Mouse (Mus musculus) kidney, adult 18-20 months (tissue): ENCODE results near the gene Lasp1.

Experiments
- DNase-seq: peaks from one replicate; pipeline ENCODE4 v3.0.0; 2021

Lasp1 gene

DNA sequence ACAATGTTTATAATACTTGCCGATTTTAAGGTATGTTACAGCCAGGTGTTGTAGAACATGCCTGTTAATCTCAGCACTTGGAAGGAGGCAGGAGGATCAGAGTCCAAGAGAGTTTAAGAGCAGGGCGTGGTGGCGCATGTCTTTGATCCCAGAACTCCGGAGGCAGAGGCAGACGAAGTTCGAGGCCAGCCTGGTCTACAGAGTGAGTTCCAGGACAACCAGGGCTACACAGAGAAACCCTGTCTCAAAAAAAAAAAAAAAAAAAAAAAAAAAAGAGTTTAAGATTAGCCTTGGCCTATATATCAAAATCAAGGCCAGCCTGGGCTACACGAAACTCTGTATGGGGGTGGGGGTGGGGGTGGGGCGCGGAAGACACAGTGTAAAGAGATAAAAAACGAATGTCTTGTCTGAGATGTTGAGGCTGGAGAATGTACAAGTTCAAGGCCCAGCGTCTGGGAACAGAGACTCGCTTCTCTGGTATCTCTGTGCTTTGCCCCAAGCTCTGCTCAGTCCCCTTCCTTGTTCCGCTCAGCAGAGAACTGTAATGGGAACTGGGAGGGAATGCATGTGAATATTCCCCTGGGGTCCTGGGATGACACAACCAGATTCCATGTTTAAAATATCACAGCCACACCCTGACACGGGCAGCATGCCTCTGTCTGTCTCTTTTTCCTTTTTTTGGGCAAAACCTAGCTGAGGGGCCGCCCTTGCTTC, 1.3 kb upstream of the Lasp1 start:
- no peak for DNase-seq

DNA sequence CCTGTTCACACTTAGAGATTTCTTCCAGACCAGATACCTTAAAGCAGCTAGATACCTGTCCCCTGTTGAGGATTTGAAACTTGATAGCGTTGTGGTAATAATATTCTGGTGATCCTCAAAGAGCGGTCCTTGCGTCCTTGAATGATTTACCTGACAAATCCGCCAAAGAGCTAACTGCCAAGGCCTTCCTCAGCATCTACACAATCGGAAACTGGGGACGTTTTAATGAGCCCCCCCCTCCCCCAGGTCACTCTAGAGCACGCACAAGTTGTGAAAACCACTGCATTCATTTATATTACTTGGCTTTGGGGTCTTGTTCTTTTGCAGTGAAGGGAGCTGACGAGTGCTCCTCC, 741 bp upstream of the Lasp1 start:
- DNase-seq, result no peak

DNA sequence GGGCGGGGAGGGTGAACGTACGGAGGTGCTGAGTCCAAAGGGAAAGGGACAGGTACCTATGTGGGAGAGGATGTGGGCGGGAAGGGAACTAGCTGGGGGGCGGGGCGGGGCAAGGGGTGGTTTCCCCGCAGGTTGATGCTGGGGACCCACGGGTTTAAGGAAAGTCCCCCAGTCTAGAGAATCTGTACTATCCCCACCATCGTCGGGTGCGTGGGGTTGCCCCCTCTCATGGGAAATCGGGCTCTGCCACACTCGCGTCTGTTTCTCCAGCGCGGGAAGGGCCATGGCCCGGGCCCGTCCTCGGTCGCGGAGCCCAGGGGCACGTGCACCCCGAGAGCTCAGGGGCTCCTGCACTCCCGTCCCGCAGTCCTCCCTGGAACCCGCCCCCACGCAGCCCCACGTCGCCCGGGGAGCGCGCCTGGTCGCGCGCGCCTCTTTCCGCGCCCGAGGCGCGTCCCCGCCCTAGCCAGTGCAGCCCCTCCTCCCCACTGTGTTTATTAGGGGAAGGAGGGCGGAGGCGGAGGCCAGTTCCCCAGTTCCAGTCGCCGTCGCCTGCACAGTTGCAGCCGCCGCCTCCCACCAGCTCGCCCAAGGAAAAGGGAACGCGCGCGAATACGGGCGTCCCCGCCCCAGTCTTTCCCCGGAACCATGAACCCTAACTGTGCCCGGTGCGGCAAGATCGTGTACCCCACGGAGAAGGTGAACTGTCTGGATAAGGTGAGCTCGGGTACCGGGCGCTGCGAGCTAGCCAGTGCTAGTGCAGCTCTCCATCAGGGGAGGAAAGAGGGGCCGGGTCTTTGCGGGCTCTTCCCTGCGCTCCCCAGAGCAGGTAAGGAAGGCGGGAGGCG, 570 bp downstream of the Lasp1 start:
- peak; percentile 89 for DNase-seq

DNA sequence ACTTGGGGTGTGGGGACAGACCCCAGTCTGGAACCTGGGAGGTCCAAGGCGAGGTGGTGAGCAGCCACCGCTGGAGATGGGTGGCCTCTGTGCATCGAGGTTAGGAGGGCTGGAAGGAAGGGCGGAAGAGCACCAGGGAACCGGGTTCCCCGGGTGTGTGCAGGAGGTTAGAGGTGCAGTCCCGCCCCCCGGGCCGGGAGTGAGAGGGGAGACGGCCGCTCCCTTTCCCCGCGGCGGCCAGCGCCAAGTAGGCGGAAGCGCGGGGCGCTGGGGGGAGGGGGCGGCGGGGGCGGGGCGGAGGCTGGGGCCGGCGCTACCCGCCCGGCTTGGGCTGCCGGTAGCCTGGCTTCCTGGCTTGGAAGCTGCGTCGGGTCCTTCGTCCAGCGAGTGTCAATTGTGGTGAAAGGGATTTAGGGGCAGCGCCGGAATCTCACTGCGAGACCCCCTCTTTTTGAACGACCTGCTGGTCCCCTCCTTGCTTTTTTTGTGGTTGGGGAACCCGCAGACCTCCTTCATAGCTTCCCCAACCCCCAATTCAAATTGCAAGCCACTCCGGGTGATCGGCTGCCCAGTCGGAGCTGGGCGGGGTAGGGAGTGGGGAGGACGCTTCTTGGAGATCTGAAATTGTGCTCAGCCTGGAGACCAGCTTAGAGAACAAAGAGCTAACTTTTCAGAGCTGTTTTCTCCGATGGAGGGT, 1.3 kb downstream of the Lasp1 start:
- DNase-seq, result peak; percentile 84

DNA sequence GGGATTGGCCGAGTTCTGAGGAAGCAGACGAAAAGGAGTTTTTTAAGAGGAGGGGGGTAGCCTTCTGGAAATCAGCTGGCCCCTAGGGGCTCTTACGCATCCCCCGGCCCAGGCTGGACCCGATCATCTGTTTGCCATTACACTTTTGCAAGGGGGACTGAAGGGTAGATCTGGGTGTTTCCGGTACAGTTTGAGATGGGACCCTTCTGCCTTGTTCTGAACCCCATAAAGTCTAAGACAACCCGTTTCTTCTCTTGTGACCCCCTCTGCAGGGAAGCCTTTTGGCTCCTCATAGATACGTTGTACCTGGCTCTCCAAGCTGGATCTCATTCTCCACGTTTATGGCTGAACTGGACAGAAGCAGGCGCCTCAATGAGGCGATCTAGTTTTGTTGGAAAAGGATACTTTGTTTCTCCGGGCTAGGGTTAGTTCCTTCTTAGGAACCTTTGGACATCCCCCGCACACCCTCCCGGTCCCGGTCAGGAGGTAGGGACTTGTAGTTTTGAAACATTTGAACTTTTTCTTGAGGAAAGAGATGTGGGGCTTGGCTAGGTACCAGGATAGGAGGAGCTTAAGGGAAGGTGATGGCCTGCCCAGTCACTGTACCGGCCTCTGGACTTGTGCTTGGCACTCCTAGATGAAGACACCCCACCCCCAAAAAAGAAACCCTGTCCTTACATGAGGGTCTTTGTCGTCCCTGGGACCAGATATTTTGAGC, 2.0 kb downstream of the Lasp1 start:
- DNase-seq, result peak; percentile 75

DNA sequence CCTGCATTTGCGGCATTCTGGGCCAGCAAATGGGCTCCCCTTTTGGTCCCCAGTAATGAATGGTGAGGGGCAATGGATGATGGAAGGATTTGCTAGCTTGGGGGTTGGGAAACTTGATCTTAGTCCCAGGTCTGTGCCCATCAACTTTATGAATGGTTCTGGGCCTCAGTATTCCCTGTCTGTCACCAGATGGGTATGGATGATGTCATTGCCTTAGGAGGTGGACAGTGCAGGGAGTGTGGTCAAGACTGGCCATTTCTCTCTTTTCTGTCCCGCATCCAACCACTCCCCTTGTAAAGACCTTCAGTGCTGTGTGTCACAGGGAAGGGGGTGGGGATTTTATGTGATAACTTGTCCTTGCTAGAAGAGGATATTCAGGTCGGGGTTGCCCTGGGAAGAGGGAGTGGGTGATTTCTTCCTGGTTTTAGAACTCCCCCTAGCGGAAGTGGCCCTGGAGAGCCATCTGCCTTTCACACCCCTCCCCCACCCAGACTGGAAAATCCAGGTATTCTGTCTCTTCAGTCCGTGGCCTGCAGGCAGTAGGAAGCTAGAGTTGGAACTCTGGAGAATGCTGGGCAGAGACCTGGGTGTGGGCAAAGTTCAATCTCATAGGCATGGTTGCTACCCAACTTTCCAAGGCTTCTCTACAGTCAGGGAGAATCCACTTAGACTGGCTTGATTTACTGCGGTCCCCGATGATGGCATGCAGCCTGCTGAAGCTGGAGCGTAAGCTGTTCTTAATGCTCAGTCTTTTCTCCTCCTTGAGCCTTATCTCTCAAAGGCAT, 2.8 kb downstream of the Lasp1 start:
- DNase-seq, result peak; percentile 68

DNA sequence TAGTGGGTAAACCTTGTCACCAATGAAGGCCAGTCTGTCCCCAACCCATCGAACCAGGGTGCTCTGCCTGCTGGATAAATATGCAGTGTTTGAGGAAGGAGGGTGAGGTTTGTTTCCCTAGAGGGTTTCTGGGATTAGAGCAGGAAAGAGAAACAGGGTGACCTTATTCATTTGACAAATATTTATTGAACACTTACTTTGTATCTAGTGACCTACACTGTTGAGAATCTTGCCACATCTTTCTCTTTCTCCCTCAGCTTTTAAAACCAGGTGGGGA, 3.3 kb downstream of the Lasp1 start:
- DNase-seq, result no peak

DNA sequence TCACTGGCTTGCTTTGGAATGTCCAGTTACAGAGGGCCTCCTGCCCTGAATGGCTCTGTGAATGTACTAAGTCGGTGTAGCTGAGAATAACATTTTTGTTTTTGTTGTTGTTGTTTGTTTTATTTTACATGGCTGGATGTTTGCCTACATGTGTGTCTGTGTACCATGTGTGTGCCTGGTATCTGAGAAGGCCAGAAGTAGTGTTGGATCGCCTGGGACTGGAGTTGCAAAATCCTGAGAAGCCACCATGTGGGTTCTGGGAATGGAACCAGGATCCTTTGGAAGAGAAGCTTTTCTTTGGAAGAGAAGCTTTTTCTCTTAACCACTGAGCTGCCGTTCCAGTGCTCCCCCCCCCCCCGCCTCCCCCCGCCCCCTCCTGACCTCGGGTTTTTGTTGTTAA, 3.7 kb downstream of the Lasp1 start:
- no peak for DNase-seq

DNA sequence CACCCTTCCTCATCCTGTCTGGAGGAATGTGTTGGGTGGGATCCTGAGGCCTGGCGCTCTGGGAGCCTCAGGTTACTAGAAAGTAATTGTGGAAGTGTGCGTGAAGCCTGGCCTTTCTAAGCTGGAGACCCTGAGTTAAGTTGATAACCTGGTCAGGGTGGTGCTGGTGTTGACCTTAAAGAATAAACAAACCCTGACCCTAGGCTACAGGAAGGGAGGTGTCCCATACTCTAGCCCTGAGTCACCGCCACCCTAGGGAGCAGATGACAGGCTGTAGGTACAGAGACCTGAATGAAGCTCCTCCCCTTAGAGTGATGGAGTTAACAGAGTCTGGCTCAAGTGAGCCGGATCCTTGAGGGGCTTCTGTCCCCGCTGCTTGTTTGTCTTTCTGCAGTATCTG, 5.0 kb downstream of the Lasp1 start:
- no peak for DNase-seq

DNA sequence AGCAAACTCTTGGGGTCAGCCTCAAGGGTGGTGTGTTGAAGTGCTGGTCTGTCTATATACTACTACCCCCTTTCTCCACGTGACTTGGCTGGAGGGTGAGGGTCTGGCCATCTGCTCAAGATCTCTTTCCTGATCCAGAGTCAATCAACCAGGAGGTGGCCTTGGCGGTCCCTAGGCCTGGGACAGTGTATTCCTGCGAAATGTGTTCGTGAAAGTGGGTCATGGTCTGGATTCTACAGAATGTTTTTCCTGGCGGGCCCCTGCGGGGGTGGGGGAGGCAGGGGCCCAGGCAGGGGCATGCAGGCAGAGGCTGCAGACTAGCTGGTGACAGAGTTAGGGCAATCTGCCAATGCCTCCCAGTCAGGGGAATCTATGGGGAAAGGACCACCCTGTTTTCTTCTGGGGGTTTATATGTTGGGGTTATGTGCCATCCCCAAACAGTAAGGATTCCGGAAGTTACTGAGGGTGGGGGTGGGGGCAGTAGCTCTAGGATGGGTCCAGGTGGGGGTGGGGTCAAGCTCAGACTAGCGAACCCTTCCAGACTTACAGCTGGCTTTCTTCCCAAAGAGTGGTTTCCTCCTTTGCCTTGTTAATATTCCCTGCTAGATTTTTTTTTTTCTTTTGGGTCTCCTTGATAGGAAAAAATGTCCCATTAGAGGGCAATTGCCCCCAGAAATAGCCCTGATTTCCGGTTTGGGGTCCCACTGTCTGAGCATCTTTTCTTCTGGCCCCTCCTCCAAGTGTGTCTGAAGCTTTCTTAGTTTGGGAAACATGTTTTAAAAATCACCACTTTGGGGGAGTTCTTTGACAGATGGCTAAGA, 6.3 kb downstream of the Lasp1 start:
- peak; percentile 48 for DNase-seq

DNA sequence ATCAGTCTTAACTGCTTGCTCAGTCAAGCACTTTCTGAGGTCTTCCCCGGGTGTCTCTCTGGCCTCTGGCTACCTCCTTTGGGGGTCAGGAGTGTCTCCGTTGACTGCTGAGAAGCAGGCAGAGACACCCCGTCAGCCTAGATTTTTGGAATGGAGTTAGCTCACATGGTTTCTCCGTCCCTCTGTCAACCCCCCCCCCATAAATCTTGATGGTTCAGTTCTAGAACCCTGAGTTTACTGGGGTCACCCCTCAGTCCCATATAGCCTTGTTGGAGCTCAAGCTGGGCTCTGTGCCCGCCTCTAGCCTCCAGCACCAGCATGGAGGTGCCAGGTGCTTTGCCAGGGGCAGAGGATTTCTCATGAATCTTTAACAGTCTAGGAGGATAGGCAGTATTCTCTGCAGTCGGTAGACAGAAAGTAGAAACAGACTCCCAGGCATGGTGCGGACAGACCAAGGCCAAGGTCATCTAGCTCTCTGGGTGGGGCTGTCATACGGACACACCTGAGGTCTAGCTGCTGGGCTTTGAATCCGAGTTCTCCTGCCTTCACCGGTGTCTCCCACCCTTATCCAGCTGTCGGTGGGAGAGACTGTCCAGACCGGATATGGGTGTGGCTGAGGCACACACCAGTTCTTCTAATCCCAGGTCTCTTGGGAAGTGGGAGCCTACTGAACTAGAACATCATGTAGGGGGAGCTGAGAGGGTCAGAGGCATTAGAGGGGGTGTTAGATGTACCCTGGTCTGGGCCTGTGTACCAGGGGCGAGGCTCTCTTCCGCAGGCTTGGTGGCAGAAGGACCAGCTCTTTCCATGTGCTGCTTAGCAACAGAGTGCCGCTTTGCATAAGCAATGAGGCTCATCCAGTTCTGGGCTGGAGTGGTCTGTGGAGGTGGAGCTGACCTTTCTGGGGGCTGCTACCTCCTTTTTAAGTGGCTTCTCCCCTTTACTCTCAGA, 7.1 kb downstream of the Lasp1 start:
- peak; percentile 50 for DNase-seq

DNA sequence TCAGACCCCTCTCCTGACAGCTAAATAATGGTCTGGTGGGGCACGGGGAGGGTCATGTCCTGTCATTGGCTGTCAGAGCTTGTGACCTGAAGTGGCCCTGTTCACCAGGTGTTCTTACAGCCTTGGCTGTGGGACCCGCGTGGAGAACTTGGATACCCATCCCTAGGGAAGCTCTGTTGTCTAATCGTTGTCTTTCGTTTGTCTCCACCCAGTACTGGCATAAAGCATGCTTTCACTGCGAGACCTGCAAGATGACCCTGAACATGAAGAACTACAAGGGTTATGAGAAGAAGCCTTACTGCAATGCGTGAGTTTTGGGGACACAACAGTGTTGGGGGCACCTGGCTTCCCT, 7.8 kb downstream of the Lasp1 start:
- no peak for DNase-seq

DNA sequence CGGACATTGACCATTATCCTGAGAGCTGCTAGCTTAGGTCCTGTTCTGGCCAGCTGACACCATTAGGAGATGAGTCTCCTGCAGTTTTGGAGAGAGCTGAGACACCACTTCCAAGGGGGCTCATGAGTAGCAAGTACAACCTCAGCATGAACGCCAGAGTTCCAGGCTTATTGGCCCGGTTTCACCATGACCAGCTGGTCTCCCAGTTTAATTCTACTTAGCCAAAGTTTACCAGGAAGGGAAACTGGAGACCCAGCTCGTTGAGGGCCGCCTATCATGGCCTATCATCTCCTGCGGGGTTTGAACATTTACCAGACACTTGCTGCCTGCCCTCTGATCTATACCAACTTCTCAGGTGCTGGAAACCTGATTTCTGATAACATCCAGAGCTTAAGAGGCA, 8.8 kb downstream of the Lasp1 start:
- peak; percentile 58 for DNase-seq

DNA sequence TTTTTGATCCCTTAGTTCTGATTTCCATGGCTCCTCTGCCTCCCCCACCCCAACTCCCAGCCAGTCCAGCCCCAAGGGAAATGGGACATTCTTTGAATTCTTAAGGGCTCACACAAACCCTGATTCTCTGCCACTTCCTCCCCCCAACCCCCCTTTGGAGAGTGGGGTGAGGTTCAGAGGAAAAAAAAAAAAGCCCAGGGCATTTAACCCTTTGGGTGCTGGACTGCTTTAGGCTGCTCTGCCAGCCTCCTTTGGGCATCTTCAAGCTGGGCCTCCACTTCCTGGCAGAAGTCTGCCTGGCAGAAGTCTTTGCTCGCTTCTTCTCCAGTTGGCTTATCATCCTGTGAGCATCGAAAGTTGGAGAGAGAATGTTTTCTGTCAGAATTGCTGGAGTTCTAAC, 9.3 kb downstream of the Lasp1 start:
- no peak for DNase-seq

DNA sequence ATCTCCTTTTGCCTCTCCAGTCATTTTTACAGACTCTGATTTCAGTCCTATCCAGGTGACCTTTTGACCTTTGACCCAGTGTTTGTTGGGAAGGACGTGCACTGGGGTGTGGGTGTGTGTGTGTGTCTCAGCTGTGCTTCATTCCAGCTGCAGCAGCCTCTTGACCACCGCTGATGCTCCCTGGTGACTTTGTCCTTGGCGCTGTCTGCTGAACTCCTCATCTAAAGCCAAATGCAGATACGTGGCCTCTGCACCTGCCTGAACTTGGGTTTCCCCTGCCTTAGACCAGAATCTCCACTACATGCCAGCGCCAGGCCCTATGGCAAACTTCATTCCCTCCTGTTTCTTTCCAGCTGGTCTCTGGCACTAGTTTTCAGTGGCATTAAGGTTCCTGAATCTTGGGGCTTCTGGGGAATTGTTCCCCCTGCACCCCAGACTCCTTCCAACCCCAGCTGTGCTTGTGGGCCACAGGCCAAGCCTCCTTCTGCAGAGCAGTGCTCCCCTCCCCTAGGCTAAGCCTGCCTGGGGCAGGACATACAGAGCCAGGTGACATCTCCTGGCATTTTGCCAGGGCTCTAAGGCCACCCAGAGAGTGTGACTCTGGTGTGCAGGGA, 9.9 kb downstream of the Lasp1 start:
- peak; percentile 47 for DNase-seq

DNA sequence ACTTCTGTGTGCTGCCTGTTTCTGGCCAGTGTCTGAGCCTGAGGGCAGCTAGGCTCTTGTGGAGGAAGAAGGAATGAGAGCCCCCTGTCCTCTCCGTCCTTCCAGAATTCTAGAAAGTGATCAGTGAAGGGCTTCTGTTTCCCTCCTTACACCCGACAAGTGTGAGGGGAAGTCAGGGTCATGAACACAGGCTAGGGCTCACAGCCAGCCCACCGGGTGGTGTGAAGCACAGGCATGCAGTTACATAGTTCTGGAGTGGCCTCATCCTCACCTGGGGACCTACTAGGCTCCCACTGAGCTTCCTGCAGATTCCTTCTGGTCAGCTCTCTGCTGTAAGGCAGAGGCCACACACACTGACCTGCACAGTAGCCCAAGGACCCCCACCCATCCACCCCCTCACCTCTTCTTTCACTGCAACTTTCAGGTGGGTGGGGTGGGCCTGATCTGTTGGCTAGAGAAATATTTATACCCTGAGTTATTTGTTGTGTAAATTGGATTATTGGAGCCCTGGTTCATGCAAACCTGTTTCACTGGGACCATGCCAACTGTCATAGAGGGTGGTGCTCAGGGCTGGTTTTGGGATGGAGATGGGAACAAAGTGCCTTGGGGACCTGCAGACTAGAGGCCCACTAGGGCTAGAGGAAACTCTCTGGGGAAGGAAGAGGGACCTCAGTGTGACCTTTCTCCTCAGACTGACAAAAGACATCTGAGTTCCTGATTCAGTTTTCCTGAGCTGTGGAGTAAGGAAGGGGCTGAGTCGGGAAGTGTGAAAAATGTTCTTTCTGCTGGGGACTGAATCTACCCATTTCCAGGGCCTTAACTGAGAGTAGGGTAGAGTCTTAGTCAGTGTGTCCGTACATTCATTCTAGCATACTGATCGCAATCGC, 10.7 kb downstream of the Lasp1 start:
- DNase-seq, result peak; percentile 18

DNA sequence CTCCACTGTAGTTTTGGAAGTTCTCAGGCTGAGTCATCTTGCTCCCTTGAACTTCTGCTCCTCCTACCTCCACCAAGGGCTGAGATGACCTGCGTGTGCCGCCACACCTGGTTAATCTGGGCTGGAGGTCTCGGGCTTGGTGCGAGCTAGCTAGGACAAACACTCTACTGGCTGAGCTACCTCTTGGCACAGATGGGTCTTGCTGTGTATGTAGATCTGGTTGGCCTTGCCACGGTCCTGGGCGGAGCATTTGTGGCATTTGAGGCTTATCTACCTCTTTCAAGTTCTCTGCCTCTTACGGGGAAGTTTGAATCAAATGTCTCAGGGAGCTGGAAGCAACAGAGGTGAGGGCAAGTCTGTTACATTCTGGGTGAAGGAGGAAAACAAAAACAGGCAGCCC, 11.6 kb downstream of the Lasp1 start:
- DNase-seq, result peak; percentile 50

DNA sequence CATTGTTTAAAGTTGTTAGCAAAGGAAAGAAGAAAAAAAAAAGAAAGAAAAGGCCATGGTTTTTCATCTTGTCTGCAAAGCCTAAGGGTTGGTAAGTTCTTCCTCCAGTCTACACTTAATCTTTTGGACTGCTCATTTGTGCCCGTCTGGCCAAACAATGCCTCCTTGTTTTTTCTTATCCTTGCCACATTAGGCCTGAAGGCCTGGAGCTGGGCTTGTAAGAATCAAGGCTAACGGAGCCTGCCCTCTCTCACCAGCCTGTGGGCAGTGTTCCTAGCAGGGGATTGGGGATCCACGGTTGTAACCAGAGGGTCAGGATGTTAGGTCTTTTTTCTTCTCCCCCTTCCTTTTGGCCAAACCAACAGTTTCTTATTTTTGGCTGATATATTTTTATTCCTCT, 12.2 kb downstream of the Lasp1 start:
- no peak for DNase-seq
